Mouse (Mus musculus): Measurements from ENCODE around the gene Umod.

DNA sequence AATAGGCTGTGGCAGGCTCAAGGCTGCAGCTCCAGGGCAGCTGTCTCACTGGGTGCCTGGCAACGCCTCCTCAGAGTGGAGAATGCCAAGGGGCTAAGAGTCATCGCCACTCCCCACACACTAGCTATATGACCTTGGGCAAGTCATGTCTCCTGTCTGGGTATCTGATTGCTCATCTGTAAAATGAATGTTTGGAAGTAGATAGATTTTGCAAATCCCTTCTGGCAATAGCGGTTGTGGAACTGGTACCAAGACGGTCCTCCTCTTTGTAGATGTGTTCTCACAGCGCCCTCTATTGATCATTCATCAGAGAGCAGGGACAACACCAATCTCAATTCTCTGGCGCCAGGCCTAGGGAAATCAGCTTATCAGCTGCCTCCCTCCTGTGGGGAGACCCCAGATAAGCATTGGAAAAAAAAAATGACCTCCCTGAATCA lies 51.9 kb downstream of the Umod start:
- TF ChIP-seq CTCF (IDR thresholded peaks at IDR 0.05; ENCODE audit: control insufficient read depth, insufficient read depth, insufficient read length) (no peak), MAX (IDR thresholded peaks at IDR 0.05) (no peak)
